Mouse (Mus musculus): ENCODE measurements around the gene Cmtm4. TPM values are rescaled to one million over a fixed set of nuclear protein-coding genes. Genes with fewer than 3 reads are reported as not detected.
A peak's percentile ranks its signal among the peaks of the same experiment; 100 is the strongest.

Cmtm4 gene
- polyA plus RNA-seq, 1 experiment = 31.1 TPM

GRCm38 (mm10) chr8:104436591-104436990, 41.0 kb upstream of the Cmtm4 start:
- H3K4me3 ChIP-seq (replicated peaks; ENCODE audit: insufficient read depth, low read depth, low read length) = no peak overlapping the region
- WGBS = 69% methylated on average over 4 of the region's 4 CpGs

GRCm38 (mm10) chr8:104436038-104436437, 40.4 kb upstream of the Cmtm4 start:
- no peaks in the 10 kb centered on the region for H3K27me3 ChIP-seq (ENCODE audit: control insufficient read depth, insufficient read depth, low read length)
- under 1% methylated on average over 12 of the region's 12 CpGs for WGBS
- TF ChIP-seq CTCF (IDR thresholded peaks at IDR 0.05; ENCODE audit: borderline replicate concordance, insufficient read depth, low read depth, low read length) (no peak), POLR2A (IDR thresholded peaks at IDR 0.05; ENCODE audit: borderline replicate concordance, insufficient read depth, low read length) (peak; percentile 35; the same call in 1 of the 2 replicates)
- H3K4me3 ChIP-seq (replicated peaks; ENCODE audit: insufficient read depth, low read depth, low read length) = peak overlapping the region; percentile 21
- DNase-seq = peak; percentile 99 to 100
- peaks cover 25% of the 10 kb centered on the region for H3K4me1 ChIP-seq (ENCODE audit: control insufficient read depth, insufficient read depth, low read length)
- peak overlapping the region; percentile 19 for H3K27ac ChIP-seq (ENCODE audit: insufficient read depth, low read length)

More at GRCm38 (mm10) chr8:104436591-104436990, 41.0 kb upstream of the Cmtm4 start:
- no peak for TF ChIP-seq CTCF (IDR thresholded peaks at IDR 0.05; ENCODE audit: borderline replicate concordance, insufficient read depth, low read depth, low read length)
- TF ChIP-seq POLR2A (IDR thresholded peaks at IDR 0.05; ENCODE audit: borderline replicate concordance, insufficient read depth, low read length) = no peak
- H3K4me1 ChIP-seq (ENCODE audit: control insufficient read depth, insufficient read depth, low read length) = peaks cover 28% of the 10 kb centered on the region
- H3K27me3 ChIP-seq (ENCODE audit: control insufficient read depth, insufficient read depth, low read length) = no peaks in the 10 kb centered on the region
- peak overlapping the region; percentile 89 for H3K27ac ChIP-seq (ENCODE audit: insufficient read depth, low read length)
- DNase-seq = peak in 1 of 2 experiments; percentile 28

GRCm38 (mm10) chr8:104434826-104435354, 39.3 kb upstream of the Cmtm4 start:
- DNase-seq = peak; percentile 52 to 56
- TF ChIP-seq POLR2A (IDR thresholded peaks at IDR 0.05; ENCODE audit: borderline replicate concordance, insufficient read depth, low read length) (no peak), CTCF (IDR thresholded peaks at IDR 0.05; ENCODE audit: borderline replicate concordance, insufficient read depth, low read depth, low read length) (peak; percentile 58; the same call in 1 of the 2 replicates)
- Histone ChIP-seq H3K4me3 (replicated peaks; ENCODE audit: insufficient read depth, low read depth, low read length) (no peak overlapping the region), H3K27ac (ENCODE audit: insufficient read depth, low read length) (peak overlapping the region; percentile 42; the same call in 1 of the 2 replicates), H3K4me1 (ENCODE audit: control insufficient read depth, insufficient read depth, low read length) (peaks cover 21% of the 10 kb centered on the region), H3K27me3 (ENCODE audit: control insufficient read depth, insufficient read depth, low read length) (no peaks in the 10 kb centered on the region)
- 52% methylated on average over 18 of the region's 18 CpGs for WGBS

- Histone ChIP-seq H3K4me1 (ENCODE audit: control insufficient read depth, insufficient read depth, low read length) (peaks cover 21% of the 10 kb centered on the region), H3K27me3 (ENCODE audit: control insufficient read depth, insufficient read depth, low read length) (no peaks in the 10 kb centered on the region), H3K27ac (ENCODE audit: insufficient read depth, low read length) (peak overlapping the region; percentile 42; the same call in 1 of the 2 replicates), H3K4me3 (replicated peaks; ENCODE audit: insufficient read depth, low read depth, low read length) (no peak overlapping the region)
- TF ChIP-seq CTCF (IDR thresholded peaks at IDR 0.05; ENCODE audit: borderline replicate concordance, insufficient read depth, low read depth, low read length) = peak; percentile 40; the same call in 1 of the 2 replicates
- no peak for TF ChIP-seq POLR2A (IDR thresholded peaks at IDR 0.05; ENCODE audit: borderline replicate concordance, insufficient read depth, low read length)
- peak; percentile 60 to 65 for DNase-seq
- 47% methylated on average over 4 of the region's 4 CpGs for WGBS
Observed at GRCm38 (mm10) chr8:104434275-104434674, 38.7 kb upstream of the Cmtm4 start.

GRCm38 (mm10) chr8:104433191-104433842, 37.7 kb upstream of the Cmtm4 start:
- TF ChIP-seq POLR2A (IDR thresholded peaks at IDR 0.05; ENCODE audit: borderline replicate concordance, insufficient read depth, low read length) (no peak), CTCF (IDR thresholded peaks at IDR 0.05; ENCODE audit: borderline replicate concordance, insufficient read depth, low read depth, low read length) (no peak)
- WGBS = 77% methylated on average over 5 of the region's 5 CpGs
- Histone ChIP-seq H3K4me1 (ENCODE audit: control insufficient read depth, insufficient read depth, low read length) (peaks cover 21% of the 10 kb centered on the region), H3K27ac (ENCODE audit: insufficient read depth, low read length) (no peak overlapping the region), H3K27me3 (ENCODE audit: control insufficient read depth, insufficient read depth, low read length) (no peaks in the 10 kb centered on the region), H3K4me3 (replicated peaks; ENCODE audit: insufficient read depth, low read depth, low read length) (no peak overlapping the region)
- no peak for DNase-seq

GRCm38 (mm10) chr8:104432656-104433055, 37.0 kb upstream of the Cmtm4 start:
- DNase-seq = no peak
- peaks cover 21% of the 10 kb centered on the region for H3K4me1 ChIP-seq (ENCODE audit: control insufficient read depth, insufficient read depth, low read length)
- no peak overlapping the region for H3K27ac ChIP-seq (ENCODE audit: insufficient read depth, low read length)
- TF ChIP-seq CTCF (IDR thresholded peaks at IDR 0.05; ENCODE audit: borderline replicate concordance, insufficient read depth, low read depth, low read length) = no peak
- no peak for TF ChIP-seq POLR2A (IDR thresholded peaks at IDR 0.05; ENCODE audit: borderline replicate concordance, insufficient read depth, low read length)
- no peaks in the 10 kb centered on the region for H3K27me3 ChIP-seq (ENCODE audit: control insufficient read depth, insufficient read depth, low read length)
- WGBS = 95% methylated on average over 6 of the region's 6 CpGs
- no peak overlapping the region for H3K4me3 ChIP-seq (replicated peaks; ENCODE audit: insufficient read depth, low read depth, low read length)

GRCm38 (mm10) chr8:104430230-104430629, 34.6 kb upstream of the Cmtm4 start:
- peaks cover 9% of the 10 kb centered on the region for H3K4me1 ChIP-seq (ENCODE audit: control insufficient read depth, insufficient read depth, low read length)
- 52% methylated on average over 7 of the region's 7 CpGs for WGBS
- H3K27ac ChIP-seq (ENCODE audit: insufficient read depth, low read length) = no peak overlapping the region
- DNase-seq = peak in 1 of 2 experiments; percentile 4
- no peak overlapping the region for H3K4me3 ChIP-seq (replicated peaks; ENCODE audit: insufficient read depth, low read depth, low read length)
- TF ChIP-seq CTCF (IDR thresholded peaks at IDR 0.05; ENCODE audit: borderline replicate concordance, insufficient read depth, low read depth, low read length) (no peak), POLR2A (IDR thresholded peaks at IDR 0.05; ENCODE audit: borderline replicate concordance, insufficient read depth, low read length) (no peak)
- H3K27me3 ChIP-seq (ENCODE audit: control insufficient read depth, insufficient read depth, low read length) = no peaks in the 10 kb centered on the region

- Histone ChIP-seq H3K27ac (ENCODE audit: insufficient read depth, low read length) (no peak overlapping the region), H3K4me1 (ENCODE audit: control insufficient read depth, insufficient read depth, low read length) (no peaks in the 10 kb centered on the region; the same call in 1 of the 2 replicates), H3K4me3 (replicated peaks; ENCODE audit: insufficient read depth, low read depth, low read length) (no peak overlapping the region), H3K27me3 (ENCODE audit: control insufficient read depth, insufficient read depth, low read length) (no peaks in the 10 kb centered on the region)
- 90% methylated on average over 13 of the region's 13 CpGs for WGBS
- TF ChIP-seq CTCF (IDR thresholded peaks at IDR 0.05; ENCODE audit: borderline replicate concordance, insufficient read depth, low read depth, low read length) (no peak), POLR2A (IDR thresholded peaks at IDR 0.05; ENCODE audit: borderline replicate concordance, insufficient read depth, low read length) (no peak)
- no peak for DNase-seq
Observed at GRCm38 (mm10) chr8:104427703-104428102, 32.1 kb upstream of the Cmtm4 start.
